Mouse (Mus musculus) bone marrow macrophage, adult 2 months (primary cell): ENCODE data around the gene Ints13.

Experiments
- CTCF ChIP-seq: IDR thresholded peaks from 2 replicates; pipeline ENCODE4 v1.5.1; 2012; ENCODE audit warnings: low read depth, mild to moderate bottlenecking, low read length, moderate library complexity
- POLR2A ChIP-seq: IDR thresholded peaks from 2 replicates; pipeline ENCODE4 v1.6.1; 2012; ENCODE audit warnings: mild to moderate bottlenecking, low read depth, low read length, borderline replicate concordance

DNA sequence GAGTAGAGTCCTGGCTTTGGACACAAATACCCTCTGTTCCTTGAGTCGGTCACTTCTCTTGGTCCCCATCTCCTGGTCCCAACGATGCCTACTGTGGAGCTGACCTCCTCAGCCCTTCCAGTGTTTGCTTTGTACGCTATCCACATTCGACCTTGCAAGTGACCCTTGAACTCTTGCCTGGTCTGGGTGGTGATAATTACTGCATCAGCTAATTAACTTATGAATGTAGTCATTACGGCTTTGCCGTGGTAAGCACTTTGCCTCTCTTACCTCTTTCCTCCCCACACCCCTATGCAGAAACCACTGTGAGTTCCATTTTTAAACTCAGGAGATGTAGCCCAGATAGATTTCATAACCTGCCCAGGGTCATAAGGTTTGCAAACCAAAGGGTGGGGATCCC lies 77.4 kb downstream of the Ints13 start:
- TF ChIP-seq POLR2A (no peak), CTCF (no peak)
